Mouse (Mus musculus): Measurements from ENCODE around the gene Abhd10.

Gene Abhd10

DNA sequence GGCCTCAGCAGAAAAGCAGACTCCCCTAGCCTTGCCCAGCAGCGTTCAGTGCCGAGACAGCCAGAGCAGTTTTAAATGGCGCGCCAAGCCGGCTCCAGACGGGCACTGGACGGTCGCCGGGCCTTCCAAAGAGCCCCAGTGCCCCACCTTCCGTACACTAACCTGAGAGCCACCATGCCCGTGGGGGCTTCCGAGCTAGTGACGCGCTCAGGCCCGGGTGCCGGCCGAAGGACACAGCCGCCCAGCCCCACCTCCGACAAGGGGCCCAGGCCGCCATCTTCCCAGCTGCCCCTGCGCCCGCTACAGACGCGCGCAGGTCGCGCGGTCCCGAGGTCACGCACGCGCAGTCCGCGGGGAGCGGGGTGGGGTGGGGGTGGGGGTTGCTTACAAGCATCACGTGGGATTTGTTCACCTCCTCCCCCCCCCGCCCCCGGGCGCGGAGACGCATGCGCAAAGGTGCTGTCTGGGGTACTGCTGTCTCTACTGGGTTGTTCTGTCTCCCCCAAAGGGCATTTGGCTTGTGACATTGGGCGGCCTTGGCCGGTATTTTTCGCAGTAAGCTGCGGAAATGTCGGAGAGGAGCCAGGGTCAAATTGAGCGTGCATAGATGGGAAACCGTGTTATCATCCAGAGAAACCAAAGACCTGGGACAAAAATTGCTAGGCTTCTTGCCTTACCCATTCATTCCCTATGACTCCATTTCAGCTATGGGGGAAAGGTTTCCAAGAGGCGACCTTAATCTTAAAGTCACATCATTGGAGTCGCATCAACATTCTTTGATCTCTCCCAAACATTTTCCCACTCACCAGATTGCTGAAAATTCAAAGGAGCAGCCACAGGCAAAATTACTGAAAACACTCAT, at the start of gene Abhd10:
Gene Abhd10, minus strand, starts transcription at position 341 of the 862 bp plus-strand sequence.
- in situ Hi-C loops (cut with MboI, MseI), result loop anchor here (25.0 kb wide), 1 partner anchor 1406 kb away; the partner anchor contains the start of genes Sidt1 and Spice1

DNA sequence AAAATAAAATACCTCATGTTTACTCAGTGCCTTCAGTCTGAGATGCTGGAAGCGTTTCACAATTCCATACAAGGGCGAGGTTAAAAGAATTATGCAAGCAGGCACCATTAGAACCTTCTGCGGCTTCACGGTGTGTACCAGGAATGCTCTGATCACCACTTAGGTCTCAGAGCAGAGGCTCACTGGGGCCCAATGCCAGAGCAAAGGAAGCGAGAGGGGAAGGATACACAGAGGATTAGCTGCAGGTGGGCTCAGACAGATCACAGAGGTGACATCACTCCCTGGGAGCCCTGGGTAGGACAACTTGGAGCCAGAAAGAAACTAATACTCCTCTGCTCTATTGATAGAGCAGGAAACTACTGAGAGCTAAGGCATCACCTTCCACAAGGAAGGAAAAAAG, 48.5 kb upstream of the Abhd10 start:
- in situ Hi-C loops (cut with MboI, MseI), result no loop called here

DNA sequence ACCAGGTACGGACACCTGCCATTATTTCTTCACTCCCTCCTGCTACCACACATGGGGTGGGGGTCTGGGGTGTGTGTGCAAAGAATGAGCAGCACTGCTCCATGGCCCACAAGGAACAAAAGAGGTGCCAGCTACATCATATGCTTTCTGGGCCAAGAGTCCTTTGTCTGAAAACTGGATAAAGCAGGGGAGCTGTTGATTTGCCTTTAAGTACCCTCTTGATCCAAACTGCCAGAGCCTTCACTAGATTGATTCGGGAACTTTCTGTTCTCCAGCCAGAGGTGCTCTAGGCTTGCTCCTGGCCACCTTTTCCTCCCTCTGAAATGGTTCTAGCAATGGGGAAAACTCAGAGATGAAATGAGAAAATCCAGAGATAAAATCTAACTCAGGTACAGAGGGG, 46.6 kb upstream of the Abhd10 start:
- in situ Hi-C loops (cut with MboI, MseI), result no loop called here

- in situ Hi-C loops (cut with MboI, MseI), result no loop called here
Measured at GRCm38 (mm10) chr16:45787650-45788049, 44.9 kb upstream of the Abhd10 start.

DNA sequence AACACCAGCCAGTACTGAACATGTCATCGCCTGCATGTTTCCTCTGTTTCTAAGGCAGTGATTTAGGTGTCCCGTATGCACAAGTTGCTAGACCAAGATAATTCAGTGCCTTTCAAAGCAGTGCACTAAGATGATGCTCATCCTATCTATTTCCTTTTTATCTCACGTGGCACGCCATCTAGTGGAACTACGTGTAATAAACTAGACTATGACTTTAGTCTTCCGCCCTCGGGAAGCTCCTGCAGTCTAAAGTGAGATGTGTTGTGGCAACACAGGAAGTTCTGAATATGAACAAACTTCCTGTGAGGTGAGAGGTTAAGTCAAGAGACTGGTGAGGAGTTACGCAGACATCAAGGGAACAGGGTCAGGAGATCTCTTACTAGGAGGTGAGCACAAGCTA, 43.9 kb upstream of the Abhd10 start:
- in situ Hi-C loops (cut with MboI, MseI), result no loop called here

DNA sequence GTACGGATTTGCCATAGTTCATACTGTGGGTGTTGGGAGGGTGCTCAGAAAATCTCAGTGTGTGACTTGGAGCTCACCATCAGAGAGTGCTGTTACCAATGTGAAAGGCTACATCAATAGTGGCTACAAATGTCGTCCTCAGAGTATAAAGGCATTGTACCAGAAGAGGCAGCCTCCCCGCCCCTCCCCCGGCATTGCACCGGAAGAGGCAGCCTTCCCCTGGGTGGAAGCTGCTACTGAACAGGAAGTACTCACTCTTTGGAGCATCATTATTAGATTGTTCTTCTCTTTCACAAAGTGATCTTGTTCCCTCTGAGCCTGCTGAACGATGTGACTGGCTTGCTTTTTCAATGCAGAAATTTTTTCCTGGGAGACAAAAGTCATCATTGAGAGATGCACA, 37.2 kb upstream of the Abhd10 start:
- in situ Hi-C loops (cut with MboI, MseI), result loop anchor here (5.0 kb wide), 1 partner anchor 57 kb away; no protein-coding TSS in a partner anchor

- in situ Hi-C loops (cut with MboI, MseI), result no loop called here
Measured at GRCm38 (mm10) chr16:45774813-45775212, 32.1 kb upstream of the Abhd10 start.

- in situ Hi-C loops (cut with MboI, MseI), result no loop called here
Measured at GRCm38 (mm10) chr16:45770914-45771313, 28.2 kb upstream of the Abhd10 start.

- in situ Hi-C loops (cut with MboI, MseI), result no loop called here
Measured at GRCm38 (mm10) chr16:45767853-45768640, 25.3 kb upstream of the Abhd10 start.

GRCm38 (mm10) chr16:45767434-45767833, 24.7 kb upstream of the Abhd10 start:
- in situ Hi-C loops (cut with MboI, MseI), result no loop called here

- in situ Hi-C loops (cut with MboI, MseI), result no loop called here
Measured at GRCm38 (mm10) chr16:45765801-45766494, 23.2 kb upstream of the Abhd10 start.

- in situ Hi-C loops (cut with MboI, MseI), result no loop called here
Measured at GRCm38 (mm10) chr16:45765102-45765501, 22.3 kb upstream of the Abhd10 start.

DNA sequence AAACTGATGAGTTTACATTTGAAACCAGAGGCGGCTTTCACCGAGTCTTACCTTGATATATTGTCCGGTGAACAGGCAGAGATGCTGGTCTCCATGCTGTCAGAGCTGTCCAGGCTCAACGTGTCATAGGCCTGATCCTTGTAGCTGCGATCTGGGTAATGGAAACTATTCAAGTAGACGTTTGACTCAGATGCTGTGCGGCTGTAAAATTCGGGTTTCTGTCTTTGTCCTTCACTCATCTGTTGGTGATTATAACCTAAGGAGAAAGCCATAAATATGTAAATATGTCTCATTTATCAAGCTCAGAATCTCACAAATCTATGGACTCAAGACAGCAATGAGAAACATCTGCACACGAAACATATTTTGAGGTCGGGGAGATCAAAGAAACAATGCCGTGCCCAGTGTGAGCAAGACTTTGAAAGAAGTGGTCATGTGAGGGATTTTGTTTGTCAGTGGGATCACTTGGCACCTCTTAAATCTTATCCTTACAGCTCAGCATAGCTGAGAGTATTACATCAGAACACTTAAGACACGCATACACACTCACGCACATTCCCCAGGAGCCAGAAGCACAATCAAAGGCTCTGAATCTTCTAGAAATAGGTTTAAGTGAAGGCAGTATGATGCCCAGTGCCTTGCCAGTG, 20.2 kb upstream of the Abhd10 start:
- in situ Hi-C loops (cut with MboI, MseI), result no loop called here

DNA sequence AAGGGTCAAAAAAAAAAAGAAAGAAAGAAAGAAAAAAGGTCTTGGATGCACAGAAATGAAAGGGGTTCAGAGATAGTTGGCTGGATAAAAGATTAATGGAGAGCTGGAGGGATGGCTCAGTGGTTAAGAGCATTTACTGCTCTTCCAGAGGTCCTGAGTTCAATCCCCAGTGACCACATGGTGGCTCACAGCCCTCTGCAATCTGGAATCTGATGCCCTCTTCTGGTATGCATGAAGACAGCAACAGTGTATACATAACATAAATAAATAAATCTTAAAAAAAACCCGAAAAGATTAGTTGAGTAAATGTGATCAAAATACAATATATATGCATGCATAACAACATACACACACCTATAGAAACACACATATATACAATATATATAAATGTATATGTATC, 18.7 kb upstream of the Abhd10 start:
- in situ Hi-C loops (cut with MboI, MseI), result no loop called here

DNA sequence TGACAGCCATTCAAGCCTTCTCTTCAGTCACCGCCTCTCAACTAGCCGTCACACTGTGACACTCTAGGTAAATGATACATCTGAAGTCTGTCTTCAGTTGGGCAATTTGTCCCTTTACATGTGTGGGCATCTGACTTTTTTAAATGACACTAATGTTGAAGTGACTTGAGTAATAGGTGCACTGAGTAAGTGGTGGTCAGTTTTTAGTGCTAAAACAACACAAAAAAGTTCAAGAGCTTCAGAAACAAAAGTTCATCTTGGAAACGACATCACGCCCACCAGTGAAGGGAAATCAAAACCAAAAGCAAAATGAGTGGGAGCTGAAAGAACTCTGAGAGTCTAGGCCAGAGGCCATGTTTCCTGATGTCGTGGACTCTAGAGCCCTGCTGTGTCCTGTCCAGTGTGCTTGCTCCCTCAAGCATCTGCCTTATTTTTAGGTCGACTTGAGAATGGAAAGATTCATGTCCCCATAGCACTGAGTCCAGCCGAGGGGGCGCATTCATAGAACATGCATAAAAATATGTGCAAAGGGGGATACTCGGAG, 16.0 kb upstream of the Abhd10 start:
- in situ Hi-C loops (cut with MboI, MseI), result no loop called here

DNA sequence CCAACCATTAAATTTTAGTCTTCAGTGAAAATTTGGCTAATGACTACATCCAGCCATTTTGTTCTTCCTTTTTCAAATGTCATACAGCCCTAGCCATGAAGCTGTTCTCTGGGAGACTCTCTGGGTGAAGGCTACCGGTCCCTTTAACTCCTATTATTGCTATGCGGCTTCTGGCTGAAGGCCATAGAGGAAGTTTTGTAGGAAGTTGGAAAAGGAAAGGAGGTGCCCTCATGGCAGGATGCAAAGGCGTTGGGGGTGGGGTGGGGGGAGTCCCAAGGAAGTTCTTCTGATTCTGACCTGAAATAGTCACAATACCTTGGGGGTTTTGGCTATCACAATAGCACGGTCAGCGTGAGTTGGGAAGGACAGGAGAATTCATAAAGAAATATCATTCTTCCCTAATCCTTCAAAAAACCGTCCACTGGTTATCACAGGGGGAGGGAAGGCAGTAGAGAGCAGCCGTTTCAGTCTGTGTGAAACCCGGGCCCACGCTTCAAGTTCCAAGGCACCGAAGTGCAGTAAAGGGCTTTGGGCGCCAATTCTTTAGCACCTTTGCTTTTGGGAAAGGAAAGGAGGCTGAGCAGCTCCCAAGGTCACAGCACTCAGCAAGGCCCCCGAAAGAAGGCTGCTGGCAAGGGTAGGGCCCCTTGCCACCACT, 14.8 kb upstream of the Abhd10 start:
- in situ Hi-C loops (cut with MboI, MseI), result no loop called here

- in situ Hi-C loops (cut with MboI, MseI), result no loop called here
Measured at GRCm38 (mm10) chr16:45756855-45757254, 14.1 kb upstream of the Abhd10 start.

DNA sequence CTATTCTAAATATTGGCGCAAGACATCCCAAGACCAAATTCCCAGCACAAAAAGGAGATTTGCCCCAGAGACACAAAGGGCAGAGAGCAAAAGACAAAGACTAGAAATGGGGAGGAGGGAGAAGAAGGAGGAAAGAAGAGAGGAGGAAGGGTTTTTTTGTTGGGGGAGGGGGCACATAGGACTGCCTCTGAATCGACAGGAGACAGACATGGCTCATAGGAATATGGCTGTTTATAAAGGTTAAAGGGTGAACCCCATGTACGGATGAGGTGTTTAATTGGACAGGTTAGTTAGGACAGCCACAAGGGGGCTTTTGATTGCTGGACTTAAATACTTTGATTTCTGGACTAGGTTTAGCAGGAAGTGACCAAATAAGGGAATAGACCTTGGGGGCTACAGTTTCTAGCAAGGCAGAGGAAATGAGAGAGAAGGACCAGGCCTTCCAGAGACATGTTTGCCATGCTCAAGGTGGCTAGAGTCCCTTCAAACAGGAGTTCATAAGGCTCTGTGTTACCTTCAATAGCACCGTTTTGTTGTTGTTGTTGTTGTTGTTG, 913 bp upstream of the Abhd10 start:
- in situ Hi-C loops (cut with MboI, MseI), result loop anchor here (25.0 kb wide), 1 partner anchor 1406 kb away; the partner anchor contains the start of genes Sidt1 and Spice1

DNA sequence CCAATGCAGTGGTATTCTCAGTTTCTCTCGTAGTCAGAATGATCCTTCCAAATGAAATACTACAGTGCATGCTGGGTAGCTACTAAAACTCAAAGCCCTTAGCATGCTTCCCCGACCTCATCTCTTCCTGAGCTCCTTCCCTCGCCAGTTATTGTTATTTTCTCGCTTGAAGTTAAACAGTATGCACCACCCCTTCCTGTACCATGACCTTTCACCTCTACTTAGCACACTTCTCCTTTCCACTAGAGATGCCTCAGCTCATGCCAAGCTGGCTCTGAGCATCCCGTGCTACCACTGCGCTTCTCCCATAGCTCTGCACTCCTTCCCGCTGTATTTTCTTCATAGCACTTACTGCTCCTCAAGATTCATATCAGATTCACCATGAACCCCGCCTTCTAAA, 4.9 kb downstream of the Abhd10 start:
- in situ Hi-C loops (cut with MboI, MseI), result loop anchor here (25.0 kb wide), 1 partner anchor 1401 kb away; the partner anchor contains the start of genes Sidt1 and Spice1

DNA sequence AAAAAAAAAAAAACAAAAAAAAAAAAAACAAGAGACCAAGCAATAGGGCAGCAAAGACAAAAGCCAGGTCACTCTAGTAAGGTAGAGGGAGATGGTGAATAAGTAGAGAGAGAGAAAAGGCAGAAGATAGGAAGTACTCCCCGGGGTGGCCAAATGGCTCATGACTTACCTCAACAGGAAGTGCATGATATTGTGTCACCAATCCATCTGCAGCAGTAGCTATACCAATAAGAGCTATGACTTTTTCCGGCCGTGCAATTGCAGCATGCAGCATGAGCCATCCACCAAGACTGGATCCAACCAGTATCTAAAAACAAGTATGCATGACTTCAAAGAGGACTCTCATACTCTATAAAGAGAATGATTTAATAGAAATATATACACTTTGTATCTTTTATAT, 6.0 kb downstream of the Abhd10 start:
- in situ Hi-C loops (cut with MboI, MseI), result loop anchor here (25.0 kb wide), 1 partner anchor 1399 kb away; the partner anchor contains the start of genes Sidt1 and Spice1
